Mouse (Mus musculus) testis, adult 2 months (tissue): ENCODE measurements around the gene Gpat3.

Experiments used
- CTCF ChIP-seq: fragments of 200-500 bp; IDR thresholded peaks from 2 replicates; pipeline ENCODE4 v1.5.1; 2012; ENCODE audit warnings: low read depth, mild to moderate bottlenecking, inconsistent platforms, low read length, moderate library complexity; ENCODE audit not compliant: control insufficient read depth, insufficient read depth, insufficient replicate concordance
- POLR2A ChIP-seq: fragments of 200-500 bp; IDR thresholded peaks from 2 replicates; pipeline ENCODE4 v1.6.1; 2012; ENCODE audit warnings: low read depth, mild to moderate bottlenecking, inconsistent platforms, low read length, moderate library complexity; ENCODE audit not compliant: control insufficient read depth

GRCm38 (mm10) chr5:100909691-100910090, 64.2 kb downstream of the Gpat3 start:
- TF ChIP-seq CTCF (no peak), POLR2A (no peak)
